Mouse (Mus musculus): ENCODE data around the gene Dpm2. TPM values are rescaled to one million over a fixed set of nuclear protein-coding genes. Genes with fewer than 3 reads are reported as not detected.

Gene Dpm2
- polyA plus RNA-seq, 1 experiment from 2014 or later = 112 TPM

GRCm38 (mm10) chr2:32549764-32550163, 20.9 kb upstream of the Dpm2 start:
- Histone ChIP-seq H3K9ac (replicated peaks; ENCODE audit: low read depth) (no peak overlapping the region), H3K4me3 (ENCODE audit: low read depth, low read length) (no peak overlapping the region), H3K9me3 (ENCODE audit: low read length) (no peaks in the 10 kb centered on the region), H3K27me3 (replicated peaks; ENCODE audit: insufficient read depth, low read length) (no peaks in the 10 kb centered on the region), H3K27ac (ENCODE audit: low read length) (no peak overlapping the region), H3K4me2 (replicated peaks; ENCODE audit: low read depth, low read length) (no peak overlapping the region), H3K4me1 (ENCODE audit: insufficient read depth, low read depth, low read length) (peaks cover 6% of the 10 kb centered on the region; the same call in 1 of the 2 replicates), H3K36me3 (ENCODE audit: insufficient read depth, low read length) (no peaks in the 10 kb centered on the region)
- DNase-seq (ENCODE audit: low spot score) (peak; percentile 57), ATAC-seq (peak; percentile 69)
- TF ChIP-seq CTCF (IDR thresholded peaks at IDR 0.05) (no peak), EP300 (IDR thresholded peaks at IDR 0.05) (no peak)
- 39% methylated on average over 6 of the region's 6 CpGs for WGBS

GRCm38 (mm10) chr2:32551236-32551635, 19.4 kb upstream of the Dpm2 start:
- no peak for DNase-seq (ENCODE audit: low spot score)
- Histone ChIP-seq H3K4me1 (ENCODE audit: insufficient read depth, low read depth, low read length) (peaks cover 11% of the 10 kb centered on the region; the same call in 1 of the 2 replicates), H3K9ac (replicated peaks; ENCODE audit: low read depth) (no peak overlapping the region), H3K4me2 (replicated peaks; ENCODE audit: low read depth, low read length) (no peak overlapping the region), H3K4me3 (ENCODE audit: low read depth, low read length) (no peak overlapping the region), H3K27ac (ENCODE audit: low read length) (no peak overlapping the region), H3K9me3 (ENCODE audit: low read length) (no peaks in the 10 kb centered on the region), H3K27me3 (replicated peaks; ENCODE audit: insufficient read depth, low read length) (no peaks in the 10 kb centered on the region), H3K36me3 (ENCODE audit: insufficient read depth, low read length) (no peaks in the 10 kb centered on the region)
- WGBS = 78% methylated on average over 5 of the region's 5 CpGs
- TF ChIP-seq EP300 (IDR thresholded peaks at IDR 0.05) = no peak
- no peak for ATAC-seq

- Histone ChIP-seq H3K27me3 (replicated peaks; ENCODE audit: insufficient read depth, low read length) (no peaks in the 10 kb centered on the region), H3K4me1 (ENCODE audit: insufficient read depth, low read depth, low read length) (peaks cover 5% of the 10 kb centered on the region; the same call in 1 of the 2 replicates), H3K36me3 (ENCODE audit: insufficient read depth, low read length) (no peaks in the 10 kb centered on the region), H3K27ac (ENCODE audit: low read length) (no peak overlapping the region), H3K4me3 (ENCODE audit: low read depth, low read length) (no peak overlapping the region), H3K9me3 (ENCODE audit: low read length) (no peaks in the 10 kb centered on the region), H3K9ac (replicated peaks; ENCODE audit: low read depth) (no peak overlapping the region), H3K4me2 (replicated peaks; ENCODE audit: low read depth, low read length) (no peak overlapping the region)
- DNase-seq (ENCODE audit: low spot score) (no peak), ATAC-seq (no peak)
- TF ChIP-seq CTCF (IDR thresholded peaks at IDR 0.05) (no peak), EP300 (IDR thresholded peaks at IDR 0.05) (no peak)
- 64% methylated on average over 7 of the region's 7 CpGs for WGBS
These were observed 17.0 kb upstream of the Dpm2 start for GRCm38 (mm10) chr2:32553592-32554148.

GRCm38 (mm10) chr2:32555484-32555883, 15.2 kb upstream of the Dpm2 start:
- no peak for TF ChIP-seq EP300 (IDR thresholded peaks at IDR 0.05)
- no peak for TF ChIP-seq CTCF (IDR thresholded peaks at IDR 0.05)
- H3K4me2 ChIP-seq (replicated peaks; ENCODE audit: low read depth, low read length) = no peak overlapping the region
- no peak overlapping the region for H3K9ac ChIP-seq (replicated peaks; ENCODE audit: low read depth)
- H3K36me3 ChIP-seq (ENCODE audit: insufficient read depth, low read length) = no peaks in the 10 kb centered on the region
- 46% methylated on average over 4 of the region's 4 CpGs for WGBS
- ATAC-seq (peak; percentile 87), DNase-seq (ENCODE audit: low spot score) (peak; percentile 84)
- H3K27me3 ChIP-seq (replicated peaks; ENCODE audit: insufficient read depth, low read length) = no peaks in the 10 kb centered on the region
- H3K4me3 ChIP-seq (ENCODE audit: low read depth, low read length) = no peak overlapping the region
- H3K27ac ChIP-seq (ENCODE audit: low read length) = peak overlapping the region; percentile 74
- no peaks in the 10 kb centered on the region for H3K9me3 ChIP-seq (ENCODE audit: low read length)
- H3K4me1 ChIP-seq (ENCODE audit: insufficient read depth, low read depth, low read length) = peaks cover 5% of the 10 kb centered on the region; the same call in 1 of the 2 replicates

- WGBS = 70% methylated on average over 7 of the region's 7 CpGs
- DNase-seq (ENCODE audit: low spot score) (no peak), ATAC-seq (no peak)
- H3K27ac ChIP-seq (ENCODE audit: low read length) = peak overlapping the region; percentile 74
- no peaks in the 10 kb centered on the region for H3K27me3 ChIP-seq (replicated peaks; ENCODE audit: insufficient read depth, low read length)
- H3K4me3 ChIP-seq (ENCODE audit: low read depth, low read length) = no peak overlapping the region
- H3K4me1 ChIP-seq (ENCODE audit: insufficient read depth, low read depth, low read length) = peaks cover 5% of the 10 kb centered on the region; the same call in 1 of the 2 replicates
- H3K4me2 ChIP-seq (replicated peaks; ENCODE audit: low read depth, low read length) = no peak overlapping the region
- no peak overlapping the region for H3K9ac ChIP-seq (replicated peaks; ENCODE audit: low read depth)
- H3K9me3 ChIP-seq (ENCODE audit: low read length) = no peaks in the 10 kb centered on the region
- H3K36me3 ChIP-seq (ENCODE audit: insufficient read depth, low read length) = no peaks in the 10 kb centered on the region
- TF ChIP-seq EP300 (IDR thresholded peaks at IDR 0.05) = no peak
- no peak for TF ChIP-seq CTCF (IDR thresholded peaks at IDR 0.05)
These were observed 14.6 kb upstream of the Dpm2 start for GRCm38 (mm10) chr2:32556019-32556418.

- Histone ChIP-seq H3K4me3 (ENCODE audit: low read depth, low read length) (no peak overlapping the region), H3K4me1 (ENCODE audit: insufficient read depth, low read depth, low read length) (peaks cover 5% of the 10 kb centered on the region; the same call in 1 of the 2 replicates), H3K9ac (replicated peaks; ENCODE audit: low read depth) (no peak overlapping the region), H3K4me2 (replicated peaks; ENCODE audit: low read depth, low read length) (no peak overlapping the region), H3K27me3 (replicated peaks; ENCODE audit: insufficient read depth, low read length) (no peaks in the 10 kb centered on the region), H3K27ac (ENCODE audit: low read length) (no peak overlapping the region), H3K9me3 (ENCODE audit: low read length) (no peaks in the 10 kb centered on the region), H3K36me3 (ENCODE audit: insufficient read depth, low read length) (peaks cover 13% of the 10 kb centered on the region)
- ATAC-seq = no peak
- WGBS = 54% methylated on average over 5 of the region's 5 CpGs
- TF ChIP-seq EP300 (IDR thresholded peaks at IDR 0.05) = no peak
- DNase-seq (ENCODE audit: low spot score) = no peak
These were observed 11.1 kb upstream of the Dpm2 start for GRCm38 (mm10) chr2:32559570-32559969.

Measured in lung, postnatal 0 days (tissue).